Mouse (Mus musculus) spleen, adult 12 weeks (tissue): ENCODE measurements around the gene Gm6993.

Experiments used
- DNase-seq: peaks from one replicate; pipeline ENCODE4 v3.0.0; 2022; ENCODE audit warnings: low spot score

The Gm6993 gene

GRCm38 (mm10) chr12:31239798-31240197, 772 bp upstream of the Gm6993 start:
- no peak for DNase-seq

- no peak for DNase-seq
Observed at GRCm38 (mm10) chr12:31241595-31242342, 1.2 kb downstream of the Gm6993 start.

GRCm38 (mm10) chr12:31244001-31244400, 3.4 kb downstream of the Gm6993 start:
- DNase-seq, result no peak

- no peak for DNase-seq
Observed at GRCm38 (mm10) chr12:31244691-31245090, 4.1 kb downstream of the Gm6993 start.

GRCm38 (mm10) chr12:31246153-31246552, 5.6 kb downstream of the Gm6993 start:
- DNase-seq, result no peak

GRCm38 (mm10) chr12:31246615-31247014, 6.0 kb downstream of the Gm6993 start:
- no peak for DNase-seq

- no peak for DNase-seq
Observed at GRCm38 (mm10) chr12:31248165-31248564, 7.6 kb downstream of the Gm6993 start.

GRCm38 (mm10) chr12:31248681-31249080, 8.1 kb downstream of the Gm6993 start:
- no peak for DNase-seq

GRCm38 (mm10) chr12:31252259-31252658, 11.7 kb downstream of the Gm6993 start:
- no peak for DNase-seq

GRCm38 (mm10) chr12:31254978-31255377, 14.4 kb downstream of the Gm6993 start:
- DNase-seq, result no peak

GRCm38 (mm10) chr12:31256121-31256903, 15.7 kb downstream of the Gm6993 start:
- DNase-seq, result no peak

GRCm38 (mm10) chr12:31261882-31262281, 21.3 kb downstream of the Gm6993 start:
- no peak for DNase-seq

GRCm38 (mm10) chr12:31263921-31264320, 23.4 kb downstream of the Gm6993 start:
- no peak for DNase-seq

GRCm38 (mm10) chr12:31265005-31265721, 24.6 kb downstream of the Gm6993 start, which contains the start of gene Lamb1:
Gene Lamb1 (plus strand): TSS chr12:31265234.
- DNase-seq, result no peak

GRCm38 (mm10) chr12:31265722-31266431, 25.3 kb downstream of the Gm6993 start:
- DNase-seq, result no peak

- no peak for DNase-seq
Observed at GRCm38 (mm10) chr12:31266686-31267085, 26.1 kb downstream of the Gm6993 start.

- DNase-seq, result no peak
Observed at GRCm38 (mm10) chr12:31267363-31267762, 26.8 kb downstream of the Gm6993 start.

GRCm38 (mm10) chr12:31268315-31268714, 27.7 kb downstream of the Gm6993 start:
- no peak for DNase-seq

- DNase-seq, result no peak
Observed at GRCm38 (mm10) chr12:31269020-31269597, 28.5 kb downstream of the Gm6993 start.

- DNase-seq, result no peak
Observed at GRCm38 (mm10) chr12:31270361-31270760, 29.8 kb downstream of the Gm6993 start.

- DNase-seq, result no peak
Observed at GRCm38 (mm10) chr12:31270776-31271175, 30.2 kb downstream of the Gm6993 start.
